Mouse (Mus musculus): ENCODE data around the gene Lrrfip1. TPM values are rescaled to one million over a fixed set of nuclear protein-coding genes. Genes with fewer than 3 reads are reported as not detected.

The Lrrfip1 gene
- polyA plus RNA-seq, 1 experiment from 2014 or later: 60.4 TPM

DNA sequence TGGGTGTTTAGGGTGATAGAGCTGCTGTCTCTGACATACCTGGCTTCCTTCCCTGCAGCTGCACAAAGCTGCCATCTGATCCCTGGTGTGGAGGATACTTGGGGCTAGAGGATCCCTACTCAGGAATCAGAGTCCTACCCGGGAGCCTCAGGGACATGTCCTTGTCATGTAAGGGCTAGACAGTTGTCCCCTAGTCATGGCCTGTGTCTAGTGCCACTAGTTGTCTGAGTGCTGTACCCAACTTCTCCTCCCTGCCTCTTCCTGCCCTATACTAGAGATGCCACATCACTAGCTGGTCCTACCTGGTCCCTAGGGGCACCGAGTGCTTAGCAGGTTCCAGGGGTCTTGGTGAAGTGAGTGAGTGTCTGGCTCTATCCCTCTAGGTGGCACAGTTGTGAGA lies 138.5 kb downstream of the Lrrfip1 start:
- H3K27ac ChIP-seq (ENCODE audit: low read depth): no peak overlapping the region
- no peaks in the 10 kb centered on the region for H3K27me3 ChIP-seq (replicated peaks; ENCODE audit: control insufficient read depth, insufficient read depth, low read length)
- 81% methylated on average over 2 of the region's 2 CpGs for WGBS
- H3K4me2 ChIP-seq (ENCODE audit: low read length): no peak overlapping the region
- ATAC-seq (replicated peaks; ENCODE audit: low FRiP score, low TSS enrichment, low read depth) (no peak), DNase-seq (ENCODE audit: low spot score) (no peak)
- H3K4me1 ChIP-seq (replicated peaks; ENCODE audit: control insufficient read depth, insufficient read depth, low read length): no peaks in the 10 kb centered on the region
- H3K9me3 ChIP-seq (ENCODE audit: control insufficient read depth, low read length): no peaks in the 10 kb centered on the region
- H3K4me3 ChIP-seq (ENCODE audit: low read depth, low read length): no peak overlapping the region
- no peaks in the 10 kb centered on the region for H3K36me3 ChIP-seq (ENCODE audit: control insufficient read depth, insufficient read depth, low read length)
- no peak overlapping the region for H3K9ac ChIP-seq (ENCODE audit: low read length)

DNA sequence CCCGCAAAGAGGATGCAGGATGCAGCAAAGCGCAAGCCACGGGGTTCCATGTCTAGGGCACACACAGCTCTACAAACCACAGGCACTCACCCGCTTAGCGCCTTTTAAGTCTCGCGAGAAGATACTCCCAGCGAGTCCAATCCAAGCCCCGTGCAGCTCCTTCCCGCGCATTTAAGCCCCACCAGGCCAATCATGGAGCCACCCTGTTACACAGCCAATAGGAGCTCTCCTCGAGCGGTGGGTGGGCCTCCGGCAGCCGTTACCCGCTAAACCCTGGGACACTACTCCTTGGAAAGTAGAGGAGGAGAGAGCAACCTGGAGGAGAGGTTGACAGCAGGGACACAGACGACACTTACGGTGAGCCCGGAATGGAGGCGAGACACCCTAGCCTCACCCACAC lies 146.3 kb downstream of the Lrrfip1 start, which contains the start of gene Rbm44:
TSS of gene Rbm44 (plus strand) at position 277 of the 400 bp plus-strand sequence.
- no peak for DNase-seq (ENCODE audit: low spot score)
- no peak for ATAC-seq (replicated peaks; ENCODE audit: low FRiP score, low TSS enrichment, low read depth)
- Histone ChIP-seq H3K27me3 (replicated peaks; ENCODE audit: control insufficient read depth, insufficient read depth, low read length) (no peaks in the 10 kb centered on the region), H3K27ac (ENCODE audit: low read depth) (no peak within 1 kb of the TSS), H3K4me3 (ENCODE audit: low read depth, low read length) (no peak within 1 kb of the TSS), H3K4me1 (replicated peaks; ENCODE audit: control insufficient read depth, insufficient read depth, low read length) (no peaks in the 10 kb centered on the region), H3K36me3 (ENCODE audit: control insufficient read depth, insufficient read depth, low read length) (no peaks in the 10 kb centered on the region), H3K4me2 (ENCODE audit: low read length) (no peak within 1 kb of the TSS), H3K9me3 (ENCODE audit: control insufficient read depth, low read length) (no peaks in the 10 kb centered on the region), H3K9ac (ENCODE audit: low read length) (no peak within 1 kb of the TSS)
- WGBS: 68% methylated on average over 20 of the region's 20 CpGs

DNA sequence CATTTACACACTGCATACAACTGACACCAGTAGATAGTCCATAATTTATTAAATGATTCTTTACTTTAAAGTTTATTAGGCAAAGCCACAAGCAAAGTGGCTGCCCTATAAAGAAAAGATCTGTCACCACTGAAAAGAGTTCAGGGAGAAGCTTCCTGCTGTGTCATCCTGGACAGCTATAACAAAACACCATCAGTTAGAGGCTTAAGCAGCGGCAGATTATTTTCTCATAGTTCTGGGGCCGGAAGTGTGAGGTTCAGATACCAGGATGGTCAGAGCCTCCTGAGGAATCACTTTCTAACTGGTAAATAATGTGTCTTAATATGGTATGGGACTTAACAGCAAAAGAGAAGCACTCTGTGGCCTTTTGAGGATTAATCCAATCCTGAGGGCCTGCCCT lies 153.0 kb downstream of the Lrrfip1 start:
- no peaks in the 10 kb centered on the region for H3K36me3 ChIP-seq (ENCODE audit: control insufficient read depth, insufficient read depth, low read length)
- no peaks in the 10 kb centered on the region for H3K4me1 ChIP-seq (replicated peaks; ENCODE audit: control insufficient read depth, insufficient read depth, low read length)
- H3K4me3 ChIP-seq (ENCODE audit: low read depth, low read length): no peak overlapping the region
- H3K27me3 ChIP-seq (replicated peaks; ENCODE audit: control insufficient read depth, insufficient read depth, low read length): no peaks in the 10 kb centered on the region
- H3K4me2 ChIP-seq (ENCODE audit: low read length): no peak overlapping the region
- WGBS: 59% methylated on average over 2 of the region's 2 CpGs
- H3K27ac ChIP-seq (ENCODE audit: low read depth): no peak overlapping the region
- no peak for DNase-seq (ENCODE audit: low spot score)
- ATAC-seq (replicated peaks; ENCODE audit: low FRiP score, low TSS enrichment, low read depth): no peak
- no peak overlapping the region for H3K9ac ChIP-seq (ENCODE audit: low read length)
- no peaks in the 10 kb centered on the region for H3K9me3 ChIP-seq (ENCODE audit: control insufficient read depth, low read length)

DNA sequence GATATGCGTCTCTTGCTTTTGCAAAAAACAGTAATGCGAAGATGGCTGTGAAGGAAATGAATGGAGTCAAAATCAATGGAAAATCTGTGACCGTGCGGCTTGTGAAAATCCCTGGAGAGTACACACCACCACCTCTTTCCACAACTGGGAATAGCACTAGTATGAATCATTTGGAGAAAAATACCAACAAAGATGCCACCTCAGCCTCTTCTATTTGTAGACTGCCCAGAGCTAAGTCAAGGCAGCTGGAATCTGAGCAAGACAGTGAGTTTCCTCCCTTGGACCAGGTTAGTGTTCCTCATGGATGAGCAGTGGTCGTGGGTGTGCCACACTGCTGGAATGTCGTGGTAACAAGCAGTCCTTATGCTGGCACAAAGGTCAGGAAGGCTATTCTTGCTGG lies 168.3 kb downstream of the Lrrfip1 start:
- Histone ChIP-seq H3K4me3 (ENCODE audit: low read depth, low read length) (no peak overlapping the region), H3K4me1 (replicated peaks; ENCODE audit: control insufficient read depth, insufficient read depth, low read length) (no peaks in the 10 kb centered on the region), H3K4me2 (ENCODE audit: low read length) (no peak overlapping the region), H3K27me3 (replicated peaks; ENCODE audit: control insufficient read depth, insufficient read depth, low read length) (no peaks in the 10 kb centered on the region), H3K9ac (ENCODE audit: low read length) (no peak overlapping the region), H3K36me3 (ENCODE audit: control insufficient read depth, insufficient read depth, low read length) (no peaks in the 10 kb centered on the region), H3K27ac (ENCODE audit: low read depth) (no peak overlapping the region), H3K9me3 (ENCODE audit: control insufficient read depth, low read length) (no peaks in the 10 kb centered on the region)
- ATAC-seq (replicated peaks; ENCODE audit: low FRiP score, low TSS enrichment, low read depth) (no peak), DNase-seq (ENCODE audit: low spot score) (no peak)
- WGBS: 78% methylated on average over 6 of the region's 6 CpGs

DNA sequence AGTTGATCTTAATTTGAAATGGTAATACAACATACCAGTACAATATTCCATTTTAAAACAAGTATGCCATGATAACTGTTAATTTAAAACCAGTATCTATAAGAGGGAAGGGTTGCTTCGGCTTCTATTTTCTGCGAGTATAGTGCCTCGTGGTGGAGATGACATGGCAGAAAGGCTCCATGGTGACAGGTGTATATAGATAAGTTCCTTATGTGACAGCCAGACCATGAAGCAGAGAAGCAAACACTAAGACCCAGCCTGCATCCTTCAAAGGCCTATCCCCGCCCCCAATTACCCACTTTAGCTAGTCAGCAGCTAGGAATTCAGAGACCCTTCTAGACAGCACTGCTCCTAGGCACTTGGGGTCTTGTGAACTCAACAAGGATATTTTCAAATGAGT lies 170.6 kb downstream of the Lrrfip1 start:
- DNase-seq (ENCODE audit: low spot score) (no peak), ATAC-seq (replicated peaks; ENCODE audit: low FRiP score, low TSS enrichment, low read depth) (no peak)
- no peak overlapping the region for H3K4me3 ChIP-seq (ENCODE audit: low read depth, low read length)
- 87% methylated on average over 4 of the region's 4 CpGs for WGBS
- no peaks in the 10 kb centered on the region for H3K9me3 ChIP-seq (ENCODE audit: control insufficient read depth, low read length)
- H3K9ac ChIP-seq (ENCODE audit: low read length): no peak overlapping the region
- H3K4me2 ChIP-seq (ENCODE audit: low read length): no peak overlapping the region
- no peak overlapping the region for H3K27ac ChIP-seq (ENCODE audit: low read depth)
- H3K4me1 ChIP-seq (replicated peaks; ENCODE audit: control insufficient read depth, insufficient read depth, low read length): no peaks in the 10 kb centered on the region
- no peaks in the 10 kb centered on the region for H3K27me3 ChIP-seq (replicated peaks; ENCODE audit: control insufficient read depth, insufficient read depth, low read length)
- H3K36me3 ChIP-seq (ENCODE audit: control insufficient read depth, insufficient read depth, low read length): no peaks in the 10 kb centered on the region

DNA sequence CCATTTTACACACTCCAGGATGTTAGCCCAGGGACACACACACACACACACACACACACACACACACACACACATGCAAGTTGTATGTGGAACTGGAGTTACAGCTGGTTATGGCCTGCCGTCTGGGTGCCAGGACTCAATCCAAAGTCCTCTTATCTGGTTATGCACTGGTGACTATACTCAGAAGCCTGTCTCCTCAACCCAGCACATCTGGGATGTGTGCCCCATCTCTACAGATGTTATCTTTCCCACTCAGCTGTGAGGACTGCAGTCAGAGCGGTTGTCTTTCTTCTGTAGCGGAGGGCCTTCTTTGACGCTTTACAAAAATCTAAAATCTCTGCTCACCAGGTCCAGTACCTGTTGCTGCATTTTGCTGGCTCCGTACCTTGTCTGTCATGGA lies 176.3 kb downstream of the Lrrfip1 start:
- H3K4me1 ChIP-seq (replicated peaks; ENCODE audit: control insufficient read depth, insufficient read depth, low read length): peaks cover 4% of the 10 kb centered on the region; the same call in 1 of the 2 replicates
- no peak overlapping the region for H3K9ac ChIP-seq (ENCODE audit: low read length)
- H3K27ac ChIP-seq (ENCODE audit: low read depth): no peak overlapping the region
- H3K36me3 ChIP-seq (ENCODE audit: control insufficient read depth, insufficient read depth, low read length): no peaks in the 10 kb centered on the region
- DNase-seq (ENCODE audit: low spot score) (no peak), ATAC-seq (replicated peaks; ENCODE audit: low FRiP score, low TSS enrichment, low read depth) (no peak)
- 91% methylated on average over 5 of the region's 5 CpGs for WGBS
- no peaks in the 10 kb centered on the region for H3K9me3 ChIP-seq (ENCODE audit: control insufficient read depth, low read length)
- no peak overlapping the region for H3K4me2 ChIP-seq (ENCODE audit: low read length)
- peaks cover 5% of the 10 kb centered on the region; the same call in 1 of the 2 replicates for H3K27me3 ChIP-seq (replicated peaks; ENCODE audit: control insufficient read depth, insufficient read depth, low read length)
- H3K4me3 ChIP-seq (ENCODE audit: low read depth, low read length): no peak overlapping the region

DNA sequence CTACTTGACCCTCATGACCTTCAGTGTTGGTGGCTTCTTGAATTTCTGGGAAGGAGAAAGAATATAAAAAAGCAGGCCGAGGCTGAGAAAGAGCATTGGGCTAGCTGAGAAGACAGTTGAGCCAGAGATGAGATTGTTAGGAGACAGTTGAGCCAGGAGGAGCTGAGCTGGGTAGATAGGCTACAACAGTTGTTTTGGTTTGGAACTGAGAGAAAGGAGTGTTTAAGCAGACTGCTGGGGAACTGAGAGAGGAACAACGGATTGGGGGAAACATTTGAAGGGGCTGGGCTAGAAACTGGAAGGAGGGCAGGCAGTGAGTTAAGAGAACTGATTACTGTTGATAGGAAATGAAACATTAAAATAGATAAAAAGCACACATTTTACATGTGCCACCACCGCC lies 177.5 kb downstream of the Lrrfip1 start:
- Histone ChIP-seq H3K4me3 (ENCODE audit: low read depth, low read length) (no peak overlapping the region), H3K4me1 (replicated peaks; ENCODE audit: control insufficient read depth, insufficient read depth, low read length) (peaks cover 16% of the 10 kb centered on the region), H3K27ac (ENCODE audit: low read depth) (no peak overlapping the region), H3K9ac (ENCODE audit: low read length) (no peak overlapping the region), H3K36me3 (ENCODE audit: control insufficient read depth, insufficient read depth, low read length) (no peaks in the 10 kb centered on the region), H3K27me3 (replicated peaks; ENCODE audit: control insufficient read depth, insufficient read depth, low read length) (peaks cover 5% of the 10 kb centered on the region; the same call in 1 of the 2 replicates), H3K4me2 (ENCODE audit: low read length) (no peak overlapping the region), H3K9me3 (ENCODE audit: control insufficient read depth, low read length) (no peaks in the 10 kb centered on the region)
- DNase-seq (ENCODE audit: low spot score) (no peak), ATAC-seq (replicated peaks; ENCODE audit: low FRiP score, low TSS enrichment, low read depth) (no peak)
- WGBS: 38% methylated on average over 3 of the region's 3 CpGs

DNA sequence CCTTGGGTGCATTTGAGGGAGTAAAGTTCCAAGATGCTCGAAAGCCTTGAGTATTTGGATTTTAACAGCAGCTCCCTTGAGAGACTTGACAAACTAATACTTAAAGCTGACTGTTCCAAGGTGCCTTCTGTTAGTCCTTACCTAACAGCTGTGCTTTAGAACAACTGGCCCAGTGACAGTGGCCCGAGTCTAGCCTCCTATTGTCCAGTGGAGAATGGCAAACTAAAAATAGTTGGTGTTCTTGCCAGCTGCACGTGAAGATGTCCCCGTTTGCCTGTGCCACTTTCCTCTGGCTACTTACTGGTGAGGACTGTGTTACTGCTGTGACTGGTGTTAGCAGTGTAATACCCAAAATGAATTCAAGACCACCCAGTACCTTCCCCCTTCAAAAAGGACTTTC lies 178.3 kb downstream of the Lrrfip1 start:
- ATAC-seq (replicated peaks; ENCODE audit: low FRiP score, low TSS enrichment, low read depth) (no peak), DNase-seq (ENCODE audit: low spot score) (no peak)
- 76% methylated on average over 4 of the region's 4 CpGs for WGBS
- H3K36me3 ChIP-seq (ENCODE audit: control insufficient read depth, insufficient read depth, low read length): no peaks in the 10 kb centered on the region
- H3K4me1 ChIP-seq (replicated peaks; ENCODE audit: control insufficient read depth, insufficient read depth, low read length): peaks cover 22% of the 10 kb centered on the region
- H3K9ac ChIP-seq (ENCODE audit: low read length): no peak overlapping the region
- peaks cover 5% of the 10 kb centered on the region; the same call in 1 of the 2 replicates for H3K27me3 ChIP-seq (replicated peaks; ENCODE audit: control insufficient read depth, insufficient read depth, low read length)
- H3K9me3 ChIP-seq (ENCODE audit: control insufficient read depth, low read length): no peaks in the 10 kb centered on the region
- no peak overlapping the region for H3K27ac ChIP-seq (ENCODE audit: low read depth)
- no peak overlapping the region for H3K4me2 ChIP-seq (ENCODE audit: low read length)
- H3K4me3 ChIP-seq (ENCODE audit: low read depth, low read length): no peak overlapping the region

Data from intestine, embryonic 14.5 days (tissue).